Mouse (Mus musculus): ENCODE data around the gene Nr1d1.

Gene Nr1d1

GRCm38 (mm10) chr11:98774582-98775347, at the start of gene Nr1d1:
TSS of gene Nr1d1 (minus strand) at chr11:98775333.
- DNase-seq (ENCODE audit: low spot score in 2 of 2), result no peak

- DNase-seq (ENCODE audit: low spot score in 2 of 2), result no peak
Measured at GRCm38 (mm10) chr11:98820968-98821367, 45.8 kb upstream of the Nr1d1 start.

- no peak for DNase-seq (ENCODE audit: low spot score in 2 of 2)
Measured at GRCm38 (mm10) chr11:98816706-98817239, 41.6 kb upstream of the Nr1d1 start.

- no peak for DNase-seq (ENCODE audit: low spot score in 2 of 2)
Measured at GRCm38 (mm10) chr11:98810686-98811085, 35.6 kb upstream of the Nr1d1 start.

DNA sequence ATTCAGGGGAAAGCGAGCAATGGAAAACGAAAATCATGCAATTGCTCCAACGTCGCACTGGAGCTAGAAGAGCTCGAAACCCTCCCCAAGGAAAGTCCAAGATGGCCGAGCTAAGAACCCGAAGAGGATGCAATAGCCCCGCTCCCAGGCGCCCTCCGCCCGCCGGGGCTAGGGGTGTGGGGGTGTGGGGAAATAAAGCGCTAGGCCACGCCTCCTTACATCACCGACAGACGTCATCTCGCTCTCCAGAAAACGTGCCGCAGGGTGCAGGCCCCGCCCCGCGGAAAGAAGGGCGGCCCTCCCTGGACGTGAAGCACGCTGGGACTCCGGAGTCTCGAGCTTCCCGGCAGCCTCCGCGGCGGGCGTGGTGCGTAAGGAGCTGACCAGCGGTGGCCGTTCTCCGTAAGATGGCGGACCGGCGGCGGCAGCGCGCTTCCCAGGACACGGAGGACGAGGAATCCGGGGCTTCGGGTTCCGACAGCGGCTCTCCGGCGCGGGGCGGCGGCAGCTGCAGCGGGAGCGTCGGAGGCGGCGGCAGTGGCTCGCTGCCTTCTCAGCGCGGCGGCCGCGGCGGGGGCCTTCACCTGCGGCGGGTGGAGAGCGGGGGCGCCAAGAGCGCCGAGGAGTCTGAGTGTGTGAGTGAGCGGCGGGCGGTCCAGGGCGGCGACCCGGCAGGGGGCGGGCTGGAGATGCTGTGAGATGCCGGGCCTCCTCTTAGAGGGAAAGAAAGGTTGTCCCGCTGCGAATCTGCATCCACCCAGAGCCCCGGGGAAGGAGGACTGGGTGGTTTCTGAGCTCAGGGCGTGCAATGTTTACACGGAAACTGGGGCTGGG, 34.5 kb upstream of the Nr1d1 start:
- DNase-seq (ENCODE audit: low spot score in 2 of 2), result peak; percentile 97 to 99

DNA sequence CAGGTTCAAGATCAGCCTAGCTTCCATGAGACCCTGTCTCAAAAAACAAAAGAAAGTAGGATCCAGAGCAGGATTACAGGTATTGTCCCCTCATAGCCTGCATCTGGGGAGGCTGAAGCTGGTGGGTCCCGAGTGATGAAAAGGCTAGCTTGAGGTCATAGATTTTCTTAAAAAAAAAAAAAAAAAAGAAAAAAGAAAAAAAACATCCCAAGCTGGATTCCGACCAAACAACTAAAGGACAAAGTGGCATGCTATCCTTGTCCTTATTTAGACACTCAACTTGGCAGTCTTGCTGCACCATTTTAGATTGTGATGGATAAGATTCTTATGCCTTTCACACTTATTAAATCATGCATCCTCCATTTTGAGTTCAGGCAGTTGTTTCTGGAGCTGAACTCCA, 33.3 kb upstream of the Nr1d1 start:
- DNase-seq (ENCODE audit: low spot score in 2 of 2), result no peak

GRCm38 (mm10) chr11:98804605-98805004, 29.5 kb upstream of the Nr1d1 start, which contains the start of gene Casc3:
TSS of gene Casc3 (plus strand) at chr11:98804905.
- DNase-seq (ENCODE audit: low spot score in 2 of 2), result no peak

- DNase-seq (ENCODE audit: low spot score in 2 of 2), result no peak
Measured at GRCm38 (mm10) chr11:98797909-98798308, 22.8 kb upstream of the Nr1d1 start.

DNA sequence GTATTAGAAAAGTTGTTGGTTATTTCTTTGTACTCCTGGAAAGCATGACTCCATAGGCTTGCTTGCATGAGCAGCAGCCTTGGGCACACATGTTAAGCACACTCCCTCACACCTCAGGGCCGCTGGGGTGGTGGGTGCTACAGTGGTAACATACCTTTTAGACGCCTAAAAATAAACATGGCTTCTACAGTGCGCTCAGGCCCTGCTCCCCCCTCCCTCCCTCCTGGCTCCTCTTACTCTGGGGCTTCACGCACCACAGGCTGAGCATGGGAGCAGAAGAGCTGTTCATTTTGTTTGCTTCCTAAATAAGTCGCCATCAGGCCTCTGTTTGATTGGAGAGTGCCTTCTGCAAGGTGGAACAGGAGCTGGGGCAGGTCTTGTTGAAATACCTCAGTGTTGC, 22.2 kb upstream of the Nr1d1 start:
- DNase-seq (ENCODE audit: low spot score in 2 of 2), result no peak

GRCm38 (mm10) chr11:98796515-98797216, 21.5 kb upstream of the Nr1d1 start:
- DNase-seq (ENCODE audit: low spot score in 2 of 2), result peak in 1 of 2 experiments; percentile 77

GRCm38 (mm10) chr11:98795714-98796514, 20.8 kb upstream of the Nr1d1 start:
- no peak for DNase-seq (ENCODE audit: low spot score in 2 of 2)

- peak in 1 of 2 experiments; percentile 79 for DNase-seq (ENCODE audit: low spot score in 2 of 2)
Measured at GRCm38 (mm10) chr11:98795015-98795713, 20.0 kb upstream of the Nr1d1 start, which contains the start of gene Msl1. TSS of gene Msl1 (plus strand) at chr11:98795516.

GRCm38 (mm10) chr11:98794469-98795014, 19.4 kb upstream of the Nr1d1 start:
- peak in 1 of 2 experiments; percentile 72 for DNase-seq (ENCODE audit: low spot score in 2 of 2)

DNA sequence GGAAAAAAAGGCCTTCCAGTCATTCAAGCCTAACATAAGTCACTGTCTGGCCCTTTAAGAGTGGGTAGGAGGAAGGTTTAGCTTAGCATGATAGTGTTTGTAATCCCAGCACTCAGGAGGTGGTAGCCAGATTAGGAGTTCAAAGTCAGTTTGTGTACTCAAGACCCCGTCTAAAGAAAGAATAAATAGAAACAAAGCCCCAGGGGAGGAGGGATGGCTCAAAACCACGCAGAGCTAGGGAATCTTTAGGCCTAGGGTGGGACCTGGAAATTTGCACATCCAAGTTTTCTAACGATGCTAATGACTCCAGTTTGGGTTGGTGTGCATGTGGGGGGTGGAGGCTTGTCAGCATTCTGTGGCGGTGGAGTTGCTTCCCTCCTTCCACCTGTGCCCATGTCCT, 16.9 kb upstream of the Nr1d1 start:
- no peak for DNase-seq (ENCODE audit: low spot score in 2 of 2)

DNA sequence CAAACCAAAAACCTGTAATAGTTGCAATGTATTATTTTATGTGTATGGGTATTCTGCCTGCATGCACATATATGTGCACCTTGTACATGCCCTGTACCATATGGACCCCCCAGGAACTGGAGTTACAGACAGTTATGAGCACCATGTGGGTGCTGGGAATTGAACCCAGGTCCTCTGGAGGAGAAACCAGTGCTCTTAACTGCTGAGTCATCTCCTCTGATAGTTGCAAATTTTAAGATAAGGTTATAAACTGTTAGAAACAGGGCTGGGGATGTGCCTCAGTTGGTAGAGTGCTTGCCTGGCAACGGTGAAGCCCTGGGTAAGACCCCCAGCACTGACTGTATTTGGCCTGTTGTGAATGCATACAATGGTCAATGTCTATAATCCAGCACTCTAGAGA, 16.3 kb upstream of the Nr1d1 start:
- DNase-seq (ENCODE audit: low spot score in 2 of 2), result no peak

DNA sequence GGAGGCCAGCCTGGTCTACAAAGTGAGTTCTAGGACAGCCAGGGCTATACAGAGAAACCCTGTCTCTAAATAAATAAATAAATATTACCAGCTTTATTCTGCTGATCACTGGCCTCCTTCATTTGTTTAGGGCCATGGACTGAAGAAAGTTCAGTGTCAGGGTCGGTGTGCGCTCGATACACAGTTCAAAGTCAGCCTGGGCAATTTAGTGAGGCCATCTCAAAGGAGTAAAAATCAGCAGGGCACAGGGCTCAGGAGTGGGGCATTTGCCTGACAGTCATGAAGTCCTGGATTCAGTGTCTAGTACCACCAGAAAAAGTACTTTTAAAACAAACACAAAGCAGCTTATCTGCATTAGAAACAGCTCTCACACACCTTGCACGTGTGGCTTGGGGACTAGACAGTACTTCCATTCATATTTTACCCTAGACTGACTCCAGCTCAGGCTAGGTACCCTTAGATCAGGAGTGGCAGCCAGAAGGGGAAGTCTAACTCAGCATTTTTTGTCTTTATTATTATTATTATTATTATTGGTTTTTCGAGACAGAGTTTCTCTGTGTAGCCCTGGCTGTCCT, 15.6 kb upstream of the Nr1d1 start:
- DNase-seq (ENCODE audit: low spot score in 2 of 2), result no peak

DNA sequence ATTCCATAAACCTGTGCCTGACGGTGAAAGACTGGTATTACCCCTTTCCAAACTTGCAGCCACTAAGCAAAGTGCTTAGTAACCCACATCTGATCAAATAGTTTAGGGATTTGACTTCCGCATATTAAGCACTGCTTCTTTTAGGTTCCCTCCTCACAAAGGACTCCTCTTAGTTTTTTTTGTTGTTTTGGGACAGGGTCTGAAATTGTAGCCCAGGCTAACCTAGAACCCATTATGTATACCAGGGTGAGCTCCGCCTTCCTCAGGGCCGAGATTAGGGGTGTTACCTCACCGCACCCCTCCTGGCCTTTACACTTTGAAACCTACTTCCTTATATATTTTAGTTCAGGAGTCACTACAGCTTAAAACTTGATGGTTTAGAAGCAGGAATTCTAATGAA, 14.7 kb upstream of the Nr1d1 start:
- no peak for DNase-seq (ENCODE audit: low spot score in 2 of 2)

GRCm38 (mm10) chr11:98789219-98789807, 14.2 kb upstream of the Nr1d1 start:
- no peak for DNase-seq (ENCODE audit: low spot score in 2 of 2)

DNA sequence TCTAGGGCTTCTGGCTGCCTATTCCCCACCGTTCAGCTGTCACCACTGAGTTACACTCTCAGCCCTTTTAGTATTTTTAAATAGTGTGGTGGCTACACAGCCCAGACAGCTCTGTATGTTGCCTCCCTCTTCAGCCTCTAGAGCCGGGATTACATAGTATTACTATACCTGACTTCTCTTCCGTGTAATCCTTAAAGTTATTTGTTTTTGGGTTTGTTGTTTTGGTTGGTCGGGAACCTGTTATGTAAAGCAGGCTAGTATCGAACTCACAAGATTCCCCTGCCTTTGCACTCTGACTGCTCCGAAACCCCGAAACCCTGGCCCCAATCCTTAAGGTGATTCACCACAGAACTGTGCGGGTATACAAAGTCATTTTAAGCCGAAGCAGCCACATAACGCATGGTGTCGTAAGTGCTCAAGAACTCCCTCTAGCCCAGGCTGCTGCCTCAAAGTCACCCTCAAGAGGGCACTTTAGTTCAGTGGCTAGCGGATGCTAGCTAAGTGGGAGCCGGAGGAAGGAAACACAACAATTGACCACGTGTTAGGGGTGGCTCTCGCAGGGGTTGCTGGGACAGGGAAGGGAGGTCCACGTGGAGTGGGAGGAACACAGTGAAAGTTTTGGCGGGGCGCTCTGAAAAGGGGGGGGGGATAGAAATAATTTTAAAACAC, 13.6 kb upstream of the Nr1d1 start:
- peak in 1 of 2 experiments; percentile 90 for DNase-seq (ENCODE audit: low spot score in 2 of 2)

Measured in left cerebral cortex, adult 9 months (tissue).